Mouse (Mus musculus) megakaryocyte, embryonic 14.5 days (primary cell): ENCODE results near the gene Fmo5.

ENCODE experiments used
- FLI1 ChIP-seq: IDR thresholded peaks from 2 replicates; pipeline ENCODE4 v1.6.1; 2012; ENCODE audit warnings: low read length, inconsistent platforms, mixed read lengths
- GATA1 ChIP-seq: IDR thresholded peaks from 3 replicates; pipeline ENCODE4 v1.6.1; 2012; ENCODE audit warnings: mixed read lengths, low read length, inconsistent platforms, borderline replicate concordance

- TF ChIP-seq GATA1 (no peak), FLI1 (no peak)
These were observed 2.1 kb downstream of the Fmo5 start for GRCm38 (mm10) chr3:97630746-97631145.
